Mouse (Mus musculus): Measurements from ENCODE around the gene Pprc1. TPM values are rescaled to one million over a fixed set of nuclear protein-coding genes. Genes with fewer than 3 reads are reported as not detected.
A peak's percentile ranks its signal among the peaks of the same experiment; 100 is the strongest.

Pprc1 gene
- polyA plus RNA-seq, 1 experiment from 2014 or later: 33.2 TPM

GRCm38 (mm10) chr19:46041299-46041932 is 3.3 kb upstream of the Pprc1 start:
- POLR2A ChIA-PET: no interaction called here

GRCm38 (mm10) chr19:46041933-46042475 is 2.7 kb upstream of the Pprc1 start:
- no peak for ATAC-seq
- DNase-seq (ENCODE audit: low read depth, low spot score): no peak
- TF ChIP-seq CTCF (IDR thresholded peaks at IDR 0.05): no peak
- CTCF ChIA-PET: no interaction called here
- POLR2A ChIA-PET: no interaction called here
- no peaks in the 10 kb centered on the region for H3K27me3 ChIP-seq
- in situ Hi-C loops (cut with MboI; ENCODE audit: low pct_unique_long_range_greater_than_20kb): no loop called here

More at GRCm38 (mm10) chr19:46041299-46041932, 3.3 kb upstream of the Pprc1 start:
- no peak for ATAC-seq
- TF ChIP-seq CTCF (IDR thresholded peaks at IDR 0.05): no peak
- in situ Hi-C loops (cut with MboI; ENCODE audit: low pct_unique_long_range_greater_than_20kb): no loop called here
- no peak for DNase-seq (ENCODE audit: low read depth, low spot score)
- H3K27me3 ChIP-seq: no peaks in the 10 kb centered on the region
- CTCF ChIA-PET: no interaction called here

GRCm38 (mm10) chr19:46042476-46043011 is 2.1 kb upstream of the Pprc1 start:
- ATAC-seq (no peak), DNase-seq (ENCODE audit: low read depth, low spot score) (no peak)
- ChIA-PET CTCF (no interaction called here), POLR2A (interaction anchor here (0.5 to 1.2 kb wide), 2 partner anchors 40 to 73 kb away, joined by 3 to 4 read pairs; no protein-coding TSS in a partner anchor)
- in situ Hi-C loops (cut with MboI; ENCODE audit: low pct_unique_long_range_greater_than_20kb): no loop called here
- no peaks in the 10 kb centered on the region for H3K27me3 ChIP-seq
- no peak for TF ChIP-seq CTCF (IDR thresholded peaks at IDR 0.05)

- H3K27me3 ChIP-seq: no peaks in the 10 kb centered on the region
- POLR2A ChIA-PET: interaction anchor here (0.6 to 1.2 kb wide), 3 partner anchors 11 to 258 kb away, joined by 3 read pairs; no protein-coding TSS in a partner anchor
- TF ChIP-seq CTCF (IDR thresholded peaks at IDR 0.05): no peak
- DNase-seq (ENCODE audit: low read depth, low spot score) (no peak), ATAC-seq (no peak)
- CTCF ChIA-PET: no interaction called here
- in situ Hi-C loops (cut with MboI; ENCODE audit: low pct_unique_long_range_greater_than_20kb): no loop called here
Observed at GRCm38 (mm10) chr19:46043380-46043779, 1.3 kb upstream of the Pprc1 start.

- TF ChIP-seq CTCF (IDR thresholded peaks at IDR 0.05): no peak
- peak; percentile 59 for ATAC-seq
- ChIA-PET POLR2A (interaction anchor here (0.8 to 1.8 kb wide), 5 partner anchors 8 to 53 kb away, joined by 3 to 7 read pairs (median 4); no protein-coding TSS in a partner anchor), CTCF (interaction anchor here (1.2 kb wide), 1 partner anchor 41 kb away, joined by 5 read pairs; no protein-coding TSS in a partner anchor)
- in situ Hi-C loops (cut with MboI; ENCODE audit: low pct_unique_long_range_greater_than_20kb): no loop called here
- DNase-seq (ENCODE audit: low read depth, low spot score): no peak
- H3K27me3 ChIP-seq: no peaks in the 10 kb centered on the region
Observed at GRCm38 (mm10) chr19:46044993-46045695, 458 bp downstream of the Pprc1 start, which contains the start of gene Ldb1. Gene Ldb1, minus strand, starts transcription at chr19:46045214.

- CTCF ChIA-PET: interaction anchor here (1.0 to 1.2 kb wide), 2 partner anchors 10 to 40 kb away, joined by 5 read pairs; no protein-coding TSS in a partner anchor
- POLR2A ChIA-PET: interaction anchor here (0.8 to 1.8 kb wide), 5 partner anchors 9 to 54 kb away, joined by 3 to 7 read pairs (median 4); no protein-coding TSS in a partner anchor
- ATAC-seq: peak; percentile 42
- in situ Hi-C loops (cut with MboI; ENCODE audit: low pct_unique_long_range_greater_than_20kb): no loop called here
- no peak for DNase-seq (ENCODE audit: low read depth, low spot score)
- no peak for TF ChIP-seq CTCF (IDR thresholded peaks at IDR 0.05)
- no peaks in the 10 kb centered on the region for H3K27me3 ChIP-seq
Observed at GRCm38 (mm10) chr19:46045696-46046311, 1.1 kb downstream of the Pprc1 start.

- TF ChIP-seq CTCF (IDR thresholded peaks at IDR 0.05): no peak
- in situ Hi-C loops (cut with MboI; ENCODE audit: low pct_unique_long_range_greater_than_20kb): no loop called here
- H3K27me3 ChIP-seq: no peaks in the 10 kb centered on the region
- CTCF ChIA-PET: interaction anchor here (1.0 kb wide), 1 partner anchor 9 kb away, joined by 5 read pairs; no protein-coding TSS in a partner anchor
- POLR2A ChIA-PET: interaction anchor here (1.8 kb wide), 1 partner anchor 10 kb away, joined by 7 read pairs; no protein-coding TSS in a partner anchor
- DNase-seq (ENCODE audit: low read depth, low spot score) (no peak), ATAC-seq (no peak)
Observed at GRCm38 (mm10) chr19:46046621-46047025, 1.9 kb downstream of the Pprc1 start.

- ChIA-PET CTCF (interaction anchor here (0.9 kb wide), 1 partner anchor 9 kb away, joined by 3 read pairs; no protein-coding TSS in a partner anchor), POLR2A (no interaction called here)
- in situ Hi-C loops (cut with MboI; ENCODE audit: low pct_unique_long_range_greater_than_20kb): no loop called here
- no peaks in the 10 kb centered on the region for H3K27me3 ChIP-seq
- DNase-seq (ENCODE audit: low read depth, low spot score): no peak
- TF ChIP-seq CTCF (IDR thresholded peaks at IDR 0.05): no peak
- ATAC-seq: no peak
Observed at GRCm38 (mm10) chr19:46047426-46047825, 2.7 kb downstream of the Pprc1 start.

- in situ Hi-C loops (cut with MboI; ENCODE audit: low pct_unique_long_range_greater_than_20kb): no loop called here
- TF ChIP-seq CTCF (IDR thresholded peaks at IDR 0.05): no peak
- CTCF ChIA-PET: no interaction called here
- H3K27me3 ChIP-seq: no peaks in the 10 kb centered on the region
- ATAC-seq (no peak), DNase-seq (ENCODE audit: low read depth, low spot score) (no peak)
- POLR2A ChIA-PET: interaction anchor here (0.6 kb wide), 1 partner anchor 46 kb away, joined by 4 read pairs; no protein-coding TSS in a partner anchor
Observed at GRCm38 (mm10) chr19:46049129-46049528, 4.4 kb downstream of the Pprc1 start.

GRCm38 (mm10) chr19:46050462-46050861 is 5.8 kb downstream of the Pprc1 start:
- ATAC-seq (no peak), DNase-seq (ENCODE audit: low read depth, low spot score) (no peak)
- in situ Hi-C loops (cut with MboI; ENCODE audit: low pct_unique_long_range_greater_than_20kb): no loop called here
- TF ChIP-seq CTCF (IDR thresholded peaks at IDR 0.05): no peak
- ChIA-PET POLR2A (interaction anchor here (0.7 kb wide), 1 partner anchor 22 kb away, joined by 3 read pairs; no protein-coding TSS in a partner anchor), CTCF (no interaction called here)
- H3K27me3 ChIP-seq: no peaks in the 10 kb centered on the region

Measured in Patski (cell line).